Mouse (Mus musculus) myocyte (in vitro differentiated cells): ENCODE data around the gene Gm20604. TPM values are rescaled to one million over a fixed set of nuclear protein-coding genes. Genes with fewer than 3 reads are reported as not detected.

ENCODE experiments used
- H3K27me3 ChIP-seq: one replicate; pipeline ENCODE4 v1.6.1; 2011; ENCODE audit not compliant: control insufficient read depth, insufficient read depth, insufficient read length
- H3K36me3 ChIP-seq: one replicate; pipeline ENCODE4 v1.6.1; 2011; ENCODE audit not compliant: control insufficient read depth, insufficient read depth
- H3K4me2 ChIP-seq: one replicate; pipeline ENCODE4 v1.6.1; 2011; ENCODE audit warnings: low read depth, control low read depth
- H3K4me3 ChIP-seq: one replicate; pipeline ENCODE4 v1.5.1; 2011; ENCODE audit warnings: mild to moderate bottlenecking, control low read depth, moderate library complexity
- H3K79me2 ChIP-seq: one replicate; pipeline ENCODE4 v1.6.1; 2011; ENCODE audit not compliant: control insufficient read depth, insufficient read depth
- H3ac ChIP-seq: one replicate; pipeline ENCODE4 v1.6.1; 2011; ENCODE audit not compliant: control insufficient read depth, insufficient read length
- CEBPB ChIP-seq: IDR thresholded peaks from 2 replicates; pipeline ENCODE4 v1.6.1; 2011; ENCODE audit warnings: mild to moderate bottlenecking, moderate library complexity; ENCODE audit not compliant: poor library complexity, insufficient read depth, severe bottlenecking
- E2F4 ChIP-seq: IDR thresholded peaks from one replicate; pipeline ENCODE4 v1.6.1; 2011; ENCODE audit warnings: mild to moderate bottlenecking, control low read depth, moderate library complexity; ENCODE audit not compliant: insufficient read depth
- MAX ChIP-seq: IDR thresholded peaks from one replicate; pipeline ENCODE4 v1.6.1; 2011; ENCODE audit warnings: low read depth, mild to moderate bottlenecking, control low read depth
- MYOD1 ChIP-seq, 3 experiments: IDR thresholded peaks; one replicate each; pipeline ENCODE4 v1.6.1; 2011; ENCODE audit warnings: control low read depth in 2 of 3, low read depth in 2 of 3, mild to moderate bottlenecking in 2 of 3, moderate library complexity in 1 of 3; ENCODE audit not compliant: insufficient read length in 2 of 3, control insufficient read depth in 1 of 3
- MYOG ChIP-seq, 3 experiments: IDR thresholded peaks; one replicate each; pipeline ENCODE4 v1.6.1; 2011; ENCODE audit warnings: control low read depth in 2 of 3, low read depth in 2 of 3, mild to moderate bottlenecking in 2 of 3; ENCODE audit not compliant: insufficient read length in 2 of 3, control insufficient read depth in 1 of 3, insufficient read depth in 1 of 3
- POLR2A ChIP-seq: IDR thresholded peaks from one replicate; pipeline ENCODE4 v1.6.1; 2011; ENCODE audit warnings: low read depth, mild to moderate bottlenecking, control low read depth, moderate library complexity; ENCODE audit not compliant: insufficient read length
- POLR2AphosphoS2 ChIP-seq: IDR thresholded peaks from one replicate; pipeline ENCODE4 v1.6.1; 2011; ENCODE audit warnings: low read depth, control low read depth; ENCODE audit not compliant: insufficient read length
- REST ChIP-seq: IDR thresholded peaks from one replicate; pipeline ENCODE4 v1.6.1; 2011; ENCODE audit warnings: mild to moderate bottlenecking, control low read depth, moderate library complexity; ENCODE audit not compliant: insufficient read depth, insufficient read length
- SRF ChIP-seq: IDR thresholded peaks from one replicate; pipeline ENCODE4 v1.6.1; 2011; ENCODE audit warnings: low read depth; ENCODE audit not compliant: control insufficient read depth, insufficient read length
- TCF12 ChIP-seq: IDR thresholded peaks from one replicate; pipeline ENCODE4 v1.6.1; 2011; ENCODE audit warnings: mild to moderate bottlenecking, control low read depth; ENCODE audit not compliant: poor library complexity, insufficient read depth, severe bottlenecking
- TCF3 ChIP-seq: IDR thresholded peaks from one replicate; pipeline ENCODE4 v1.6.1; 2011; ENCODE audit warnings: low read depth, control low read depth; ENCODE audit not compliant: insufficient read length
- USF1 ChIP-seq: IDR thresholded peaks from one replicate; pipeline ENCODE4 v1.6.1; 2011; ENCODE audit warnings: low read depth, mild to moderate bottlenecking, control low read depth, moderate library complexity
- polyA plus RNA-seq: library from polyadenylated mRNA; unstranded; fragments of >200 nt; fragmentation: generic; extraction: Trizol; gene quantifications from one replicate; pipeline ENCODE4 v1.2.1, GENCODE M21; 2012; ENCODE audit warnings: missing spikeins

Gm20604 gene
- polyA plus RNA-seq, 1 experiment = 5.7 TPM

- TF ChIP-seq TCF12 (no peak), CEBPB (no peak), SRF (no peak), MAX (no peak), E2F4 (no peak), MYOD1 (IDR thresholded peaks at IDR 0.05; ENCODE audit: control insufficient read depth in 1 of 3, insufficient read length in 2 of 3, low read depth in 2 of 3) (no peak)
- Histone ChIP-seq H3K79me2 (no peaks in the 10 kb centered on the region), H3K36me3 (peaks cover 14% of the 10 kb centered on the region), H3K4me3 (no peak overlapping the region), H3K27me3 (no peaks in the 10 kb centered on the region), H3ac (no peak overlapping the region), H3K4me2 (no peak overlapping the region)
Measured at GRCm38 (mm10) chr12:102772676-102773075, 14.2 kb upstream of the Gm20604 start.

- H3ac ChIP-seq = no peak overlapping the region
- TF ChIP-seq MYOD1 (IDR thresholded peaks at IDR 0.05; ENCODE audit: control insufficient read depth in 1 of 3, insufficient read length in 2 of 3, low read depth in 2 of 3) (no peak), REST (no peak)
- no peaks in the 10 kb centered on the region for H3K27me3 ChIP-seq
- no peak overlapping the region for H3K4me2 ChIP-seq
- H3K36me3 ChIP-seq = peaks cover 17% of the 10 kb centered on the region
- no peaks in the 10 kb centered on the region for H3K79me2 ChIP-seq
- H3K4me3 ChIP-seq = no peak overlapping the region
Measured at GRCm38 (mm10) chr12:102771601-102772000, 13.1 kb upstream of the Gm20604 start.

GRCm38 (mm10) chr12:102769000-102769399 is 10.5 kb upstream of the Gm20604 start:
- Histone ChIP-seq H3ac (no peak overlapping the region), H3K27me3 (no peaks in the 10 kb centered on the region), H3K4me2 (no peak overlapping the region), H3K4me3 (no peak overlapping the region), H3K79me2 (no peaks in the 10 kb centered on the region), H3K36me3 (peaks cover 25% of the 10 kb centered on the region)
- TF ChIP-seq CEBPB = no peak
- no peak for TF ChIP-seq MAX
- no peak for TF ChIP-seq MYOD1 (IDR thresholded peaks at IDR 0.05; ENCODE audit: control insufficient read depth in 1 of 3, insufficient read length in 2 of 3, low read depth in 2 of 3)
- TF ChIP-seq POLR2A = no peak
- no peak for TF ChIP-seq MYOG (IDR thresholded peaks at IDR 0.05; ENCODE audit: control insufficient read depth in 1 of 3, insufficient read depth in 1 of 3, insufficient read length in 2 of 3, low read depth in 2 of 3)
- TF ChIP-seq POLR2AphosphoS2 = no peak
- TF ChIP-seq TCF3 = no peak
- no peak for TF ChIP-seq SRF
- no peak for TF ChIP-seq E2F4
- TF ChIP-seq REST = no peak
- no peak for TF ChIP-seq USF1
- no peak for TF ChIP-seq TCF12

GRCm38 (mm10) chr12:102763696-102764095 is 5.2 kb upstream of the Gm20604 start:
- Histone ChIP-seq H3K4me3 (no peak overlapping the region), H3K36me3 (peaks cover 12% of the 10 kb centered on the region), H3K4me2 (no peak overlapping the region), H3K79me2 (peaks cover 17% of the 10 kb centered on the region), H3K27me3 (no peaks in the 10 kb centered on the region), H3ac (no peak overlapping the region)
- TF ChIP-seq POLR2AphosphoS2 (no peak), MYOG (IDR thresholded peaks at IDR 0.05; ENCODE audit: control insufficient read depth in 1 of 3, insufficient read depth in 1 of 3, insufficient read length in 2 of 3, low read depth in 2 of 3) (no peak), POLR2A (no peak), REST (no peak), MAX (no peak), TCF12 (no peak), E2F4 (no peak), SRF (no peak), MYOD1 (IDR thresholded peaks at IDR 0.05; ENCODE audit: control insufficient read depth in 1 of 3, insufficient read length in 2 of 3, low read depth in 2 of 3) (no peak)

- H3K4me2 ChIP-seq = no peak overlapping the region
- peaks cover 8% of the 10 kb centered on the region for H3K36me3 ChIP-seq
- H3K79me2 ChIP-seq = peaks cover 29% of the 10 kb centered on the region
- no peak for TF ChIP-seq TCF12
- no peak for TF ChIP-seq MYOD1 (IDR thresholded peaks at IDR 0.05; ENCODE audit: control insufficient read depth in 1 of 3, insufficient read length in 2 of 3, low read depth in 2 of 3)
- no peak for TF ChIP-seq E2F4
- no peak for TF ChIP-seq TCF3
- TF ChIP-seq MAX = no peak
- no peak for TF ChIP-seq USF1
- TF ChIP-seq MYOG (IDR thresholded peaks at IDR 0.05; ENCODE audit: control insufficient read depth in 1 of 3, insufficient read depth in 1 of 3, insufficient read length in 2 of 3, low read depth in 2 of 3) = no peak
- TF ChIP-seq REST = no peak
- TF ChIP-seq SRF = no peak
- TF ChIP-seq POLR2AphosphoS2 = no peak
- no peak for TF ChIP-seq CEBPB
- TF ChIP-seq POLR2A = no peak
- no peak overlapping the region for H3ac ChIP-seq
- no peak overlapping the region for H3K4me3 ChIP-seq
- no peaks in the 10 kb centered on the region for H3K27me3 ChIP-seq
Measured at GRCm38 (mm10) chr12:102761668-102762067, 3.2 kb upstream of the Gm20604 start.
